Mouse (Mus musculus): ENCODE measurements at regions not wholly inside any gene's neighbourhood (a gene's known extent, or its start where the extent isn't known, plus 50 kb on each side); places are given as distances from the start of the nearest gene placed in this dataset.

GRCm38 (mm10) chr9:52377761-52378160, 209.4 kb upstream of the Zc3h12c start:
- no peak for DNase-seq (ENCODE audit: low read depth)

- DNase-seq (ENCODE audit: low read depth): no peak
These were observed 208.5 kb upstream of the Zc3h12c start for GRCm38 (mm10) chr9:52376914-52377313.

GRCm38 (mm10) chr9:52371296-52371695, 202.9 kb upstream of the Zc3h12c start:
- DNase-seq (ENCODE audit: low read depth): no peak

GRCm38 (mm10) chr9:52368911-52369310, 200.5 kb upstream of the Zc3h12c start:
- no peak for DNase-seq (ENCODE audit: low read depth)

- DNase-seq (ENCODE audit: low read depth): no peak
These were observed 199.7 kb upstream of the Zc3h12c start for GRCm38 (mm10) chr9:52368080-52368479.

GRCm38 (mm10) chr9:52366046-52366445, 197.7 kb upstream of the Zc3h12c start:
- DNase-seq (ENCODE audit: low read depth): no peak

- no peak for DNase-seq (ENCODE audit: low read depth)
These were observed 193.2 kb upstream of the Zc3h12c start for GRCm38 (mm10) chr9:52361599-52361998.

- no peak for DNase-seq (ENCODE audit: low read depth)
These were observed 191.0 kb upstream of the Zc3h12c start for GRCm38 (mm10) chr9:52359416-52359815.

GRCm38 (mm10) chr9:52356549-52356948, 188.2 kb upstream of the Zc3h12c start:
- DNase-seq (ENCODE audit: low read depth): no peak

GRCm38 (mm10) chr9:52355187-52355982, 187.0 kb upstream of the Zc3h12c start:
- no peak for DNase-seq (ENCODE audit: low read depth)

GRCm38 (mm10) chr9:52348536-52349527, 180.5 kb upstream of the Zc3h12c start:
- no peak for DNase-seq (ENCODE audit: low read depth)

GRCm38 (mm10) chr9:52344177-52344877, 176.0 kb upstream of the Zc3h12c start:
- DNase-seq (ENCODE audit: low read depth): no peak

GRCm38 (mm10) chr9:52341029-52341428, 172.7 kb upstream of the Zc3h12c start:
- DNase-seq (ENCODE audit: low read depth): no peak

- DNase-seq (ENCODE audit: low read depth): no peak
These were observed 169.5 kb upstream of the Zc3h12c start for GRCm38 (mm10) chr9:52337786-52338322.

- DNase-seq (ENCODE audit: low read depth): no peak
These were observed 166.4 kb upstream of the Zc3h12c start for GRCm38 (mm10) chr9:52334767-52335166.

- no peak for DNase-seq (ENCODE audit: low read depth)
These were observed 165.5 kb upstream of the Zc3h12c start for GRCm38 (mm10) chr9:52333884-52334283.

- DNase-seq (ENCODE audit: low read depth): no peak
These were observed 163.4 kb upstream of the Zc3h12c start for GRCm38 (mm10) chr9:52331748-52332147.

GRCm38 (mm10) chr9:52330652-52331051, 162.3 kb upstream of the Zc3h12c start:
- no peak for DNase-seq (ENCODE audit: low read depth)

GRCm38 (mm10) chr9:52324347-52324746, 156.0 kb upstream of the Zc3h12c start:
- no peak for DNase-seq (ENCODE audit: low read depth)

GRCm38 (mm10) chr9:52323757-52324156, 155.4 kb upstream of the Zc3h12c start:
- DNase-seq (ENCODE audit: low read depth): no peak

- DNase-seq (ENCODE audit: low read depth): no peak
These were observed 154.9 kb upstream of the Zc3h12c start for GRCm38 (mm10) chr9:52323226-52323625.

GRCm38 (mm10) chr9:52301521-52301920, 133.1 kb upstream of the Zc3h12c start:
- DNase-seq (ENCODE audit: low read depth): no peak

Data from gonadal fat pad, adult 2 months (tissue).